Mouse (Mus musculus): Measurements from ENCODE around the gene Klf9.

Klf9 gene

DNA sequence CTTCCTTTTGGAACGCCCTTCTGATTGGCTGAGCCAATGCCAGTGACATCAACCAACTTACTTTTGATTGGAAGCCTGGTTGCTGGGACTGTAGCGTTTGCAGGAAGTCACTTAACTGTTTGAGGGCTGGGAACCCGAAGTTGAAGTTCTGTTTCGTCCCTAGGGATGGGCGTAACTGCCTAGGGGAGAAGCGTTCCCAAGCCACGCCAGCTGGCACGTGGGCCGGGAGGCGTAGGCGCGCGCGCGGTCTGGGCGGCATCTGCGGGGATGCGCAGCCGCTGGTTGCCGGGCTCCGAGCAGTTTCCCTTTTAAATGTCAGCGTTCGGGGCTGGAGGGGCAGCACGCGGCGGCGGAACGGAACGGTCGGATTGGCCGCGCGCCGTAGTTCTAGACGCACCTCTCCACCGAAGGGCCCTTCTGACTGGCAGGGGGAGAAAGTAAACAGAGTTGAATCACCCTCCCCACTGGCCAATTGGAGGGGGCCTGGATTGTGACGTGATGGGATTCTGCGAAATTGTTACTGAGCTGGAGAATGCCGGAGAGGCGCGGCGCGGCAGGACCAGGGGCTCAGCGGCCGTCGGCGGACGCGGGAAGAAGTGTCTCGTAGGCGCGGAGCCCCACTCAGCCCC is at the start of gene Klf9:
Gene Klf9, plus strand, starts transcription at position 538 of the 629 bp plus-strand sequence.
- DNase-seq, result peak; percentile 97

GRCm38 (mm10) chr19:23091586-23091985 is 49.4 kb upstream of the Klf9 start:
- no peak for DNase-seq

- no peak for DNase-seq
These were observed 47.5 kb upstream of the Klf9 start for GRCm38 (mm10) chr19:23093548-23093947.

DNA sequence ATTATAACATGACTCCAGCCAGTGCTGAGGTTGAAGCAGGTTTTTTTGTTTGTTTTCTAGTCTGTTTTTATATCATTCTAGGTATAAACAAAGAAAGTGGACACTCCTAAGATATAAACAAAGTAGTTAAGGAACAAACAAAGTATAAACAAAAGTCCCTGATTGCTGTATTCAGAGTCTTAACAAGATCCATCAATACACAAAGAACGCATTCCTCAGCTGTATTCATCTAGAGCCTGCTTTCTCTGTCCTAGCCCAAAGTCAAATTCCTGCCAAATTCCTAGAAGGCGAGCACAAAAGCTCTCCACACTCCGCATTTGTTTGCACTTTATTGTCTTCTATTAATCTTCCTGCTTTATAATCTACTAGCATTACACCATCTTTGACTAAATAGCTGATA is 46.1 kb upstream of the Klf9 start:
- no peak for DNase-seq

DNA sequence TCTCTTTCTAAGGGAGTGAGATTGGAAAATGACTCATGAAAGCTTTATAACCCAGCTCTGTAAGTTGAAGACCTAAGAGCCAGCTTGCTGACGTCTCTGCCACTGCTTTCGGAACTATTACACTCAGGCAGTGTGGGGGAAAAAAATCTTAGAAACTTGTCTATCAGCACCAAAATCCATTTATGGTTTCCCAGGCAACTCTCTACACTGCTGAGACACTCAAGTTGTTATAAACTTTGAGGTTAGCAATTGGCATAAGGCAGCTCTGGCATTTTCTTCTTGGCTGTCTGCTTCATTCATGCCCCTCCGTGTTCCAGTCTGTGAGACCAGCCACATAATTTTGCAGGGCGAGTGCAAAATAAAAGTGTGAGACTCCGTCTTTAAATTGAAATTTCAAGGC is 34.2 kb upstream of the Klf9 start:
- DNase-seq, result no peak

GRCm38 (mm10) chr19:23107335-23107734 is 33.7 kb upstream of the Klf9 start:
- no peak for DNase-seq

GRCm38 (mm10) chr19:23121875-23122274 is 19.2 kb upstream of the Klf9 start:
- no peak for DNase-seq

- no peak for DNase-seq
These were observed 16.9 kb upstream of the Klf9 start for GRCm38 (mm10) chr19:23124023-23124550.

GRCm38 (mm10) chr19:23125227-23126150 is 15.5 kb upstream of the Klf9 start:
- no peak for DNase-seq

DNA sequence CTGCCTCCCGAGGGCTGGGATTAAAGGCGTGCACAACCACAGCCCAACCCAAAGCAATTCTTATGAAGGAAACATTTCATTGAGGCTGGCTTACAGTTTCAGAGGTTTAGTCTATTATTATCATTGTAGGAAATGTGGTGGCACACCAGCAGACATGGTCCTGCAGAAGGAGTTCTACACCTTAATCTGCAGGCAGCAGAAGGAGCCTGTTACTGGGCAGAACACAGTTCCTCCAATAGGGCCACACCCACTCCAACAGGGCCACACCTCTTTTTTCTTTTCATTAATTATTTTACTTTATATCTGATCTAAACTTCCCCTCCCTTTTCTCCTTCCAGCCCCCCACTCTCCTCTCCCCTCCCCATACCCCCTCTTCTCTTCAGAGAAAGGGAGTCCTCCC is 11.1 kb upstream of the Klf9 start:
- DNase-seq, result no peak

GRCm38 (mm10) chr19:23132106-23132635 is 8.9 kb upstream of the Klf9 start:
- DNase-seq, result no peak

DNA sequence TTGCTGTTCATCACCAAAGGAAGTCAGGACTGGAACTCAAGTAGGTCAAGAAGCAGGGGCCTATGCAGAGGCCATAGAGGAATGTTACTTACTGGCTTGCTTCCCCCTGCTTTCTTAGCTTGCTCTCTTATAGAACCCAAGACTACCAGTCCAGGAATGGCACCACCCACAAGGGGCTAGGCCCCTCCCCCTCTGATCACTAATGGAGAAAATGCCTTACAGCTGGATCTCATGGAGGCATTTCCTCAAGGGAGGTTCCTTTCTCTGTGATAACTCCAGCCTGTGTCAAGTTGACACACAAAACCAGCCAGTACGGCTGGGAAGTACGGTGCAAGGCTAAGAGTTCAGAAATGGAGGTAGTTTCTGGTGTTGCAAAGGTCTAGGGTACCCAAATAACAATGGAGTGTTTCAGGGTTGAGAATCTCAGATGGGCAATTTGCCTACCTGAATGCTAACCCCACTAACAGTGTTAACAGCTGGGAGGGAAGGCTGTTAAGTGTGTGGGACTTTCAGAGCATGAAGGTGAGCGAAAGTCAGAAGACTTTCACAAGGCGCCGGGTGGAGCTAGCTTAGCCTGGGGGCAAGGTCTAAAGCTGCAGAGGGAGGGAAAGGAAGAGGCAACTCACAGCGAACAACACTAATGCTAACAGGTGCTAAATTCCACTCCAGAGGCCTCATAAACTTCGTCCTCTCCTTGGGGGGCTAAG is 8.2 kb upstream of the Klf9 start:
- peak; percentile 83 for DNase-seq

DNA sequence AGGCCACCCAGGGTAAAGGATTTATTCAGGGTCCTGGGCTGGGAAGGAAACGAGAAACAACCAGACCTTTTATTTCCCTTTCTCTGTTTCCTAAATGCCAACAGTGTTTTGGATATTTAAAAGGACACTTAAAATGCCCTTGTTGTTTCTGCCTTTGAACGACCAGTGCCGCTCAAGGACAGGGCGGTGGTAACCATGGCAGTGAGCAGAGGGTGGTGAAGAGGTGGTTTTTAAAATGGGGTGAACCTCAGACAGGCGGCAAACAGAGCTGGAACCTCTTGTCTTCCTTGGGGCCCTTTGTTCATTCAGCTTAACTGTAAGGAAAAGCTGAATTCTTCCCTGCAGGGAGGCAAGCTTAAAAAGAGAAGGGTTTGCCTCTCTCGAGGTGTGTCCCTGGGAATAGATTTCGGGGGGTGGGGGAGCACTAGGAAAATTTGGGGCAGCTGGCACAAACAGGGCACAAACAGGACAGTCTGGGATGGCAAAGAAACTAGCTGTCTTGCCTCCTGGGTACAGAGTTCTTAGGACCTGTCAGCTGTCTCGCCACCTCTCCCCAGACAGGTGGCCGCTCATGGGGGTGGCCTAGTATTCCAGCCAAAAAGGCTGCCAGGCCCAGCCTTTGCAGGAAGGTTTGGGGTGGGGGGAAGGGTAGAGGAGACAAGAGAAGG is 7.5 kb upstream of the Klf9 start:
- DNase-seq, result no peak

DNA sequence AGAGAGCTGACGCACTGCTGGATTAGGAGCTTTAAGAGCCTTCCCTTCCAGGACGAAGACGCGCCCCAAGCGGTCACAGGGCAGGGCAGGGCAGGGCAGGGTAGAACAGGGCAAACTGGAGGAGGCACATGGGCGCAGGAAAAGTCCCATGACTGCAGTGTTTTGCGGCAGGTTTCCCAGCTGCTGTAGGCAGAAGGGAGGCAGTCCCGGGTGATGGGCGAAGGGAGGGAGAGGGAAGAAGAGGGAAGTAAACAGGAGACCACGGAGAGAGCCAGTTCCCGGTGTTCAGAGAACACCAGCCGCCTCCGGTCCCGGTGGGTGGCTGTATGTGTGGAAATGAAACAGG is 7.0 kb upstream of the Klf9 start:
- DNase-seq, result peak; percentile 91

- peak; percentile 91 for DNase-seq
These were observed 6.4 kb upstream of the Klf9 start for GRCm38 (mm10) chr19:23134441-23135301.

GRCm38 (mm10) chr19:23135349-23136201 is 5.5 kb upstream of the Klf9 start:
- peak; percentile 97 for DNase-seq

DNA sequence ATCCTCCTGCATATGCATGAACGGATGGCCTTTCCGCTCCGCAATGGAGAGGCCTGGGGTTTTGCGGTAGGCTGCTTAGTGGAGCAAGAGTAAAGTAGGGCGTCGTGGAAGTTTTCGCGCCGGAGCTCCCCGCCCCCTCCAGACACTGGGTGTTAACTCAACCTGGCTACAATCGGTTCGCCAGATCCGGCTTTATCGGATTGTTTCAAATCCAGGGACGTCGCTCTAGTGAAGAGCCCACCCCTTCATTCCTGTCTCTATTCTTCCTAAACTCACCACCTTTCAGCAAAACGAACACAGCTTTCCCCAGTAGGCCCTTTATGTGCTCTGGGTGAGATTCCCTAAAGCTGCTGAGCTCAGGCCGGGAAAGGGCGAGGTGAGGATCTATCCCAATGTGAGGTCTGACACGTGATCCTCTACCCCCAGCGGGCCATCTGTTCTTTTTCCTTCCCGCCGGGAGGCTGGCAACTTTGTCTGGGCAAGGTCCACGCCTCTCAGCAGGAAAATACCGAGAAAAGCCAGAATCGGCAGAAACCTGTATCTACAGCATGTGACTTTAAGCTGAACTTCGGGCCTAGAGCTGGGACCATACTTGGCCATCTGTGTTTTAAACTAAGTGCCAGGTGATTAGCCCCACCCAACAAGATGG is 4.7 kb upstream of the Klf9 start:
- peak; percentile 90 for DNase-seq

GRCm38 (mm10) chr19:23137295-23137694 is 3.7 kb upstream of the Klf9 start:
- no peak for DNase-seq

- peak; percentile 63 for DNase-seq
These were observed 1.1 kb upstream of the Klf9 start for GRCm38 (mm10) chr19:23139756-23140470.

Data from kidney, adult 18-20 months (tissue).